Mouse (Mus musculus) left cerebral cortex, postnatal 4 days (tissue): ENCODE measurements around the gene Olfr1145. TPM values are rescaled to one million over a fixed set of nuclear protein-coding genes. Genes with fewer than 3 reads are reported as not detected.

Experiments used
- DNase-seq: peaks from one replicate; pipeline ENCODE4 v3.0.0-alpha.2; 2022
- intact Hi-C: fragments of 180-260 bp; cut with DNase I; formaldehyde crosslinking; loops from one replicate; pipeline ENCODE4 v1.15.1; 2025
- total RNA-seq, 2 experiments: library from RNA; stranded (reverse); gene quantifications; 2 replicates each; pipeline ENCODE4 v1.2.3; 2021

Gene Olfr1145
- not detected for total RNA-seq

DNA sequence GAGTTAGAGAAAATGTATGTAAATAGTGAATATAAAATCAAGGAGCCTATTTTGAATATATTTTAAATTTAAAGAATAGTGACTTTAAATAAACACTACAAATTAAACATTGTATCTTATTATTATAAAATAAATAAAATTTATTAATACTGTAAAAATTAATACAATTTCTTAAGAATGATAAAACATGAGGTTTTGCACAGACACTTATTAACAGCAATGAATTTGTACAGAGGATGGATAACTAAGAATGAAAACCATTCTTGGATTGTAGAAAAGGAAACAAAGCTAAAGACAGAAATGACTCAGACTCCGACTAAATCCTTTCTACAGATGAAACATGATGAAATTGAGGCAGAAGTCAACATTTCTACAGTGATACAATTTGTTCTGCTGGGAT, at the start of gene Olfr1145:
Gene Olfr1145, plus strand, starts transcription at position 301 of the 400 bp plus-strand sequence.
- intact Hi-C loops: no loop called here

DNA sequence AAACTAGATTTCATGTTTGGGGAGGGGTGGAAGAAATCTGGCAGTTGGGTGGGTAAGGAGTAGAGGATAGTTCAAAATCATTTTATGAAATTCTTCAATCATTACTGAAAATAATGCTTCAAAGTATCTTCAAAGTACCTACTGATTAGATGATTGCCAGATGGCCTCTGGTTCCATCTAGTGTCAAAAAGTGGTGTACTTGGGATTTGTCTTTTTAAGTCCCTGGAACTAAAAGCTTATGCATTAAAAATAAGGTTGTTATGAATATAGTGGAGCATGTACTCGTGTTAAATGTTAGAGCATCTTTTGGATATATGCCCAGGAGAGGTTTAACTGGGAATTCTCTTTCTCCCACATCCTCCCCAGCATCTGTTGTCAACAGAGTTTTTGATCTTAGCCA, 33.5 kb upstream of the Olfr1145 start:
- DNase-seq: no peak
- intact Hi-C loops: no loop called here

More for the DNA sequence above, at the start of gene Olfr1145:
- DNase-seq: no peak

DNA sequence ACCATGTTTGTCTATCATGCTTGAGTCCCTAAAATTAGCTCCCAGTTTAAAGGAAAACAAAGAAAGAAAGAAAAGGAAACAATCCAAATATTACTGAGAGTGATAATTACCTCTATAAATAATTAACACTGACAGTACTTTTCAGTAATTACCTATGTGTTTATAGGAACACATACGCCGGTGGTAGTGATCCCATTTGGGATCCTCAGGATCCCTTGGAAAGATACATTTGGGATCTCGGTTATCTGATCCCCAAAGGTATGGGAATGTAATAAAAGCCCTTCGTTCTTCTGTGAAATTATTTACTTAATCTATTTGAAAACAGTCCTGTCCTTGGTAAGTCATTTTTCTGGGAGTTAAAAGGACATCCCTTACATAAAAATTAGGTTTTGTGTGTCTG, 30.4 kb upstream of the Olfr1145 start, which contains the start of gene Olfr152:
Gene Olfr152, plus strand, starts transcription at position 301 of the 400 bp plus-strand sequence.
- intact Hi-C loops: no loop called here
- no peak for DNase-seq

DNA sequence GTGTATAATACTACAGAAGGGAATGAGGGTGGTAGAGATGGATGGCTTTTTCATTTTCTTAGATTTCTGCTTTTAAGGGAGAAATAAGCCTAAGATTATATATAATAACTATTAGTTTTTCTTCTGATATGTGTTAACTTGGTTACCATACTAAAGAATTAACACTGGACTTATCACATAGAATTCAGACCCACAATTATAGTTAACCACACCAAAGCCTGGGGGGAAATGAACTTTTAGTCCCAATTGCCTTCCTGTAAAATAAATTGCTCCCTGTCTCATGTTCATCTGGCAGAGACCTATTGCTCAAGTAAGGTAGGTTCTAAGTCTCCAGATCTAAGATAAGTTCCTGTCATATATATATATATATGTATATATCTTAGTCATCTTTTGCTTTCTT, 9.3 kb upstream of the Olfr1145 start, which contains the start of gene Olfr1143:
Gene Olfr1143, plus strand, starts transcription at position 301 of the 400 bp plus-strand sequence.
- DNase-seq: no peak
- intact Hi-C loops: no loop called here

DNA sequence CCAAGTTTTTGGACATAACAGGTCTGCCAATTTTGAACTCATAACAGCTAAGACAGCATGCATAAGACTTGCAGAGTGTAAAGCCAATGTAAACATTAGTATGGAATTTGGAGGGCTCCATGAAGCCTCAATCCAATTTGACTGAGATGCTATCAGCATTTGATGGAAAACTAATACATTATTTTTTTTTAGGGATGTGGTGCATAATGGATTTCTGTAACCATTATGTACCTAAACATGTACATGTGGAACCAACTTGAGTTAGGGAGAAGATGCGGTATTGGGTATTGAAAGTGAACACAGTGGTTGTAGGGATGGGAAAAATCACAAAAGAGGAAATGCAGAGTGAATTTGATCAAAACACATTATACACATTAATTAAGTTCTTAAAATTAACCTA, 20.6 kb downstream of the Olfr1145 start, which contains the start of gene Olfr1148:
Gene Olfr1148, plus strand, starts transcription at position 301 of the 400 bp plus-strand sequence.
- no peak for DNase-seq
- intact Hi-C loops: no loop called here

DNA sequence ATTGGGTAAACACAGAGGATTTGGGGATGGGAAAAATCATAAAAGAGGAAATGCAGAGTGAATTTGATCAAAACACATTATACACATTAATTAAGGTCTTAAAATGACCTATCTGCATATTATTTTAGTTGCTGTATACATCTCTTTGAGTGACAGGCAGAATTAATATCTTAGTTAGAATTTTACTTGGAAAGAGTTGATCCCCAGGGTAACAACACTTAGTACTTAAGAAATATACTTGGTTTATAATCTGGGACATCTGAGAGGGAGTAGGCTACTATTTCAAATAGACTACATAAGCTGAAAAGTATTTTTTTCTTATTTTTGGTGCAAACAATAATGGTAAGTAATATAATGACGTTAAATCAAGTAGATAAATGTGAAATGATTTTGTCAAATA, 34.1 kb downstream of the Olfr1145 start, which contains the start of gene Olfr1150-ps1:
Gene Olfr1150-ps1, plus strand, starts transcription at position 301 of the 400 bp plus-strand sequence.
- intact Hi-C loops: no loop called here
- no peak for DNase-seq

DNA sequence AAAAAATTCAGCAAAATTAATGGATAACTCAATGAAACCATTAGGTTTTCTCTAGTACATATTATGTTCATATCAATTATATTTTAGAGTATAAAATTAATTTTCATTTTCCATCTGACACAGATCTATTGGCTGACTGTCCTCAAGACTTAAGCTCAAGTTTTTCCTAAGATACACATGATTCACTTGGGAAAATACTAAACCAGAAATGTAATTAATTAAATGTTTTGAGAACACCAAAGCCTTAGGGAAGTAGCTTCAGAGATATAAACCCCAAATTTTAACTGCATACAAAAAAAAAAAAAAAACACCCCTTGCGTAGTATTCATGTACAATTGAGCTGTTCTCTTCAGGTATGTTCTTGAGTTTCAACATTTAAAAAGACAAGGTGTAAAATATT, 45.9 kb downstream of the Olfr1145 start, which contains the start of gene Olfr1151:
Gene Olfr1151, plus strand, starts transcription at position 301 of the 400 bp plus-strand sequence.
- no peak for DNase-seq
- intact Hi-C loops: no loop called here

Other genes starting within 250 kb of the Olfr1145 start
- gene Olfr1129, start 235.9 kb upstream of the Olfr1145 start, total RNA-seq: not detected
- gene Olfr1130, start 203.6 kb upstream of the Olfr1145 start, total RNA-seq: not detected
- gene Olfr1131, start 182.7 kb upstream of the Olfr1145 start, total RNA-seq: not detected
- gene Olfr1132, start 172.3 kb upstream of the Olfr1145 start, total RNA-seq: not detected
- not detected for gene Olfr1133, start 162.4 kb upstream of the Olfr1145 start, total RNA-seq
- gene Olfr1134, start 151.4 kb upstream of the Olfr1145 start, total RNA-seq: not detected
- not detected for gene Olfr1135, start 136.2 kb upstream of the Olfr1145 start, total RNA-seq
- not detected for gene Olfr1136, start 115.9 kb upstream of the Olfr1145 start, total RNA-seq
- gene Olfr1137, start 96.6 kb upstream of the Olfr1145 start, total RNA-seq: not detected
- gene Olfr1138, start 69.8 kb upstream of the Olfr1145 start, total RNA-seq: not detected
- not detected for gene Olfr1140, start 66.1 kb upstream of the Olfr1145 start, total RNA-seq
- gene Olfr1141, start 55.8 kb upstream of the Olfr1145 start, total RNA-seq: not detected
- gene Olfr152, start 30.3 kb upstream of the Olfr1145 start, total RNA-seq: not detected
- gene Olfr1143, start 9.2 kb upstream of the Olfr1145 start, total RNA-seq: not detected
- not detected for gene Olfr1148, start 20.7 kb downstream of the Olfr1145 start, total RNA-seq
- gene Olfr1150-ps1, start 34.2 kb downstream of the Olfr1145 start, total RNA-seq: not detected
- not detected for gene Olfr1151, start 46.0 kb downstream of the Olfr1145 start, total RNA-seq
- gene Olfr1152, start 56.7 kb downstream of the Olfr1145 start, total RNA-seq: not detected
- gene Olfr1153, start 85.1 kb downstream of the Olfr1145 start, total RNA-seq: not detected
- gene Olfr1154, start 95.3 kb downstream of the Olfr1145 start, total RNA-seq: not detected
- gene Olfr1155, start 135.3 kb downstream of the Olfr1145 start, total RNA-seq: not detected
- gene Olfr1156, start 143.3 kb downstream of the Olfr1145 start, total RNA-seq: under 1 TPM in 1 of 2 experiments, not detected in 1; 0.14 TPM
- gene Olfr1157, start 158.5 kb downstream of the Olfr1145 start, total RNA-seq: not detected
- not detected for gene Olfr74, start 164.8 kb downstream of the Olfr1145 start, total RNA-seq
- gene Olfr1158, start 180.3 kb downstream of the Olfr1145 start, total RNA-seq: not detected
- gene Olfr1160, start 198.4 kb downstream of the Olfr1145 start, total RNA-seq: not detected
- not detected for gene Olfr1161, start 213.0 kb downstream of the Olfr1145 start, total RNA-seq
- not detected for gene Olfr73, start 227.9 kb downstream of the Olfr1145 start, total RNA-seq
- gene Olfr1162, start 241.3 kb downstream of the Olfr1145 start, total RNA-seq: not detected